Mouse (Mus musculus) myocyte (in vitro differentiated cells): ENCODE results near the gene Aimp1.

Experiments
- CEBPB ChIP-seq: IDR thresholded peaks from 2 replicates; pipeline ENCODE4 v1.6.1; 2011; ENCODE audit warnings: mild to moderate bottlenecking, moderate library complexity; ENCODE audit not compliant: poor library complexity, insufficient read depth, severe bottlenecking
- E2F4 ChIP-seq: IDR thresholded peaks from one replicate; pipeline ENCODE4 v1.6.1; 2011; ENCODE audit warnings: mild to moderate bottlenecking, control low read depth, moderate library complexity; ENCODE audit not compliant: insufficient read depth
- MAX ChIP-seq: IDR thresholded peaks from one replicate; pipeline ENCODE4 v1.6.1; 2011; ENCODE audit warnings: low read depth, mild to moderate bottlenecking, control low read depth
- MYOD1 ChIP-seq, 3 experiments: IDR thresholded peaks; one replicate each; pipeline ENCODE4 v1.6.1; 2011; ENCODE audit warnings: control low read depth in 2 of 3, low read depth in 2 of 3, mild to moderate bottlenecking in 2 of 3, moderate library complexity in 1 of 3; ENCODE audit not compliant: insufficient read length in 2 of 3, control insufficient read depth in 1 of 3
- POLR2A ChIP-seq: IDR thresholded peaks from one replicate; pipeline ENCODE4 v1.6.1; 2011; ENCODE audit warnings: low read depth, mild to moderate bottlenecking, control low read depth, moderate library complexity; ENCODE audit not compliant: insufficient read length
- POLR2AphosphoS2 ChIP-seq: IDR thresholded peaks from one replicate; pipeline ENCODE4 v1.6.1; 2011; ENCODE audit warnings: low read depth, control low read depth; ENCODE audit not compliant: insufficient read length
- TCF12 ChIP-seq: IDR thresholded peaks from one replicate; pipeline ENCODE4 v1.6.1; 2011; ENCODE audit warnings: mild to moderate bottlenecking, control low read depth; ENCODE audit not compliant: poor library complexity, insufficient read depth, severe bottlenecking
- TCF3 ChIP-seq: IDR thresholded peaks from one replicate; pipeline ENCODE4 v1.6.1; 2011; ENCODE audit warnings: low read depth, control low read depth; ENCODE audit not compliant: insufficient read length
- USF1 ChIP-seq: IDR thresholded peaks from one replicate; pipeline ENCODE4 v1.6.1; 2011; ENCODE audit warnings: low read depth, mild to moderate bottlenecking, control low read depth, moderate library complexity

- TF ChIP-seq MAX = no peak
- no peak for TF ChIP-seq POLR2A
- no peak for TF ChIP-seq MYOD1 (IDR thresholded peaks at IDR 0.05; ENCODE audit: control insufficient read depth in 1 of 3, insufficient read length in 2 of 3, low read depth in 2 of 3)
- TF ChIP-seq TCF12 = no peak
- TF ChIP-seq POLR2AphosphoS2 = no peak
- TF ChIP-seq E2F4 = no peak
- no peak for TF ChIP-seq TCF3
- no peak for TF ChIP-seq USF1
- no peak for TF ChIP-seq CEBPB
Observed at GRCm38 (mm10) chr3:132637080-132637479, 47.1 kb downstream of the Aimp1 start.
